Mouse (Mus musculus) G1E (cell line): Measurements from ENCODE around the gene Fitm2.

ENCODE experiments used
- CTCF ChIP-seq: IDR thresholded peaks from 2 replicates; pipeline ENCODE4 v1.5.1; 2012; ENCODE audit warnings: low read depth, low read length, inconsistent platforms, mixed read lengths
- GATA1 ChIP-seq: IDR thresholded peaks from 2 replicates; pipeline ENCODE4 v1.6.1; 2012; ENCODE audit warnings: borderline replicate concordance, low read length, inconsistent platforms, mixed read lengths
- POLR2AphosphoS5 ChIP-seq: IDR thresholded peaks from 2 replicates; pipeline ENCODE4 v1.6.1; 2012; ENCODE audit warnings: low read depth, low read length, inconsistent platforms; ENCODE audit not compliant: insufficient replicate concordance
- TAL1 ChIP-seq: conservative IDR thresholded peaks from 2 replicates; pipeline ENCODE4 v1.6.1; 2012; ENCODE audit warnings: low read depth, low read length, inconsistent platforms, mixed read lengths

GRCm38 (mm10) chr2:163453378-163453777 is 19.1 kb downstream of the Fitm2 start:
- no peak for TF ChIP-seq CTCF
- TF ChIP-seq GATA1, result no peak
- no peak for TF ChIP-seq TAL1
- no peak for TF ChIP-seq POLR2AphosphoS5
